Mouse (Mus musculus) ES-Bruce4 (cell line): Measurements from ENCODE around the gene Sfxn5. TPM values are rescaled to one million over a fixed set of nuclear protein-coding genes. Genes with fewer than 3 reads are reported as not detected.

Source experiments
- H3K27ac ChIP-seq: 2 replicates; pipeline ENCODE4 v1.5.1; 2012; ENCODE audit warnings: low read length, inconsistent platforms; ENCODE audit not compliant: insufficient read depth
- H3K27me3 ChIP-seq: 2 replicates; pipeline ENCODE4 v1.6.1; 2012; ENCODE audit warnings: mild to moderate bottlenecking, low read length, inconsistent platforms; ENCODE audit not compliant: control insufficient read depth, poor library complexity, insufficient read depth, severe bottlenecking
- H3K36me3 ChIP-seq: 2 replicates; pipeline ENCODE4 v1.6.1; 2012; ENCODE audit warnings: inconsistent platforms, mild to moderate bottlenecking, low read length, moderate library complexity; ENCODE audit not compliant: control insufficient read depth, poor library complexity, insufficient read depth, severe bottlenecking
- H3K4me1 ChIP-seq: one replicate; pipeline ENCODE4 v1.8.1; 2011; ENCODE audit warnings: low read length; ENCODE audit not compliant: control insufficient read depth, insufficient read depth
- H3K4me3 ChIP-seq: 2 replicates; pipeline ENCODE4 v1.5.1; 2011; ENCODE audit warnings: low read depth, mild to moderate bottlenecking, low read length
- H3K9ac ChIP-seq: 2 replicates; pipeline ENCODE4 v1.6.1; 2012; ENCODE audit warnings: low read depth, mild to moderate bottlenecking, inconsistent platforms; ENCODE audit not compliant: poor library complexity, severe bottlenecking
- H3K9me3 ChIP-seq: replicated peaks from 2 replicates; pipeline ENCODE4 v1.6.1; 2012; ENCODE audit warnings: mild to moderate bottlenecking, low read length, inconsistent platforms; ENCODE audit not compliant: control insufficient read depth, poor library complexity, insufficient read depth, severe bottlenecking
- CTCF ChIP-seq: IDR thresholded peaks from one replicate; pipeline ENCODE4 v1.8.1; 2011; ENCODE audit warnings: low read depth, low read length
- EP300 ChIP-seq: IDR thresholded peaks from 2 replicates; pipeline ENCODE4 v1.6.1; 2011; ENCODE audit warnings: low read depth, low read length; ENCODE audit not compliant: insufficient read depth
- POLR2A ChIP-seq: IDR thresholded peaks from one replicate; pipeline ENCODE4 v1.8.1; 2011; ENCODE audit warnings: low read length; ENCODE audit not compliant: insufficient read depth
- polyA plus RNA-seq: library from polyadenylated mRNA; stranded (reverse); fragments of >200 nt; gene quantifications from 2 replicates; pipeline ENCODE4 v1.2.4, GENCODE M21; 2011; ENCODE audit warnings: low read depth; ENCODE audit not compliant: missing spikeins, insufficient read depth, insufficient read length

Sfxn5 gene
- polyA plus RNA-seq, 1 experiment: 6.0 TPM

DNA sequence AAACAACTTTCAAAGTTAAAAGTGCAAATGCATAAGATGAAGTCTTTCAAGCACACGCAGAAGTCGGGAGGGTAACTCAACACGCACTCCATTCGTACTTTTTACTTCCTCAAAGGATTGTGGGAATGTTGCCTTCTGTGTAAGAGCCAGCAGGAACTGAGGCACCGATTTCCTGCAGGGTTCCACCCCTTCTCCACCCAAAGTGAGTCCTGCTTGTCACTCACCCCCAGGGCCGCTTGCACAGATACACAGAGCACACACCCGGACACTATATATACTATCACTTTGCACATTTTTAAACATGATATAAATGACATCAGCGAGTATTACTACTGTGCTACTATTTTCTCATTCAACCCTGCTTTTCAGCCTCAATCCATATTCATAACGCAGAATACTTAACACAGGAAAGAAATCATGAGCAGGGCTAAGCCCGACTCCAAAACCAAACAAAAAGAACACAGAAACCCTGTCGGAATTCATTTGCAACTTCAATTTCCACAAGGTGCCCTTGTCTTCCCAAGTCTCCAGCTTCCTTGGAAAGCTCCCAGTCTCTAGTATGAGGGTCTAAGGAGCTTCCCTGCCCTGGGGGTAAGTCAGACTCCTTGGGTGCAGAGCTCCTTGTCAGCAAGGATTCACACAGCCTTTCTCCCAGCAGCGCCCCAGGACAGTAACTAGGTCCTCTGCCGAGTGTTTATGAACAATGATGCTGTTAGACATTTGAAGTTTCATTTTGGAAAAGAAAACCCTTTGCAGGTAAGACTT, 46.8 kb downstream of the Sfxn5 start:
- Histone ChIP-seq H3K9me3 (no peaks in the 10 kb centered on the region), H3K36me3 (no peaks in the 10 kb centered on the region), H3K4me3 (no peak overlapping the region), H3K9ac (no peak overlapping the region), H3K27ac (peak overlapping the region; percentile 90), H3K27me3 (no peaks in the 10 kb centered on the region), H3K4me1 (peaks cover 9% of the 10 kb centered on the region)
- TF ChIP-seq EP300 (peak; percentile 86), CTCF (no peak)

DNA sequence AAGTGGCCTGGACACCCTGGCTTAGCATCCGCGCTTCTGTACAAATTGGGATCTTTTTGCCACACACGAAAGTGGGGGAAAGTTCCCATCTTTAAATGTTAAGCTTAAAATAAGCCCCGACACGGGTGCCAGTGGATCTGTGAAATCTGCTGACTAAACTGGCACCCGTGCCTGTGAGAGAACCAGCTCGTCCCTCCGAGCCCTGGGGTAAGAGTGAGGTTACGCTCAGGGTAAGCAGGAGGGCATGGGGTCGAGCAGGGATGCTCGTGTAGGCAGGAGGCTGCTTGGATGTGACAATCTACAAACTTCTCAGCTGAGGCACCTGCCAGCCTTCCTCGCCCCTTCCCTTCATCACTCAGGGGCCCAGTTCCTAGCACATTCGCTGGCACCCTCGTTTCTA, 52.4 kb downstream of the Sfxn5 start:
- no peak overlapping the region for H3K4me3 ChIP-seq
- no peak overlapping the region for H3K27ac ChIP-seq
- no peaks in the 10 kb centered on the region for H3K36me3 ChIP-seq
- no peaks in the 10 kb centered on the region for H3K27me3 ChIP-seq
- H3K9ac ChIP-seq: no peak overlapping the region
- H3K9me3 ChIP-seq: no peaks in the 10 kb centered on the region
- no peak for TF ChIP-seq CTCF
- no peak for TF ChIP-seq EP300
- TF ChIP-seq POLR2A: no peak
- H3K4me1 ChIP-seq: peaks cover 2% of the 10 kb centered on the region

DNA sequence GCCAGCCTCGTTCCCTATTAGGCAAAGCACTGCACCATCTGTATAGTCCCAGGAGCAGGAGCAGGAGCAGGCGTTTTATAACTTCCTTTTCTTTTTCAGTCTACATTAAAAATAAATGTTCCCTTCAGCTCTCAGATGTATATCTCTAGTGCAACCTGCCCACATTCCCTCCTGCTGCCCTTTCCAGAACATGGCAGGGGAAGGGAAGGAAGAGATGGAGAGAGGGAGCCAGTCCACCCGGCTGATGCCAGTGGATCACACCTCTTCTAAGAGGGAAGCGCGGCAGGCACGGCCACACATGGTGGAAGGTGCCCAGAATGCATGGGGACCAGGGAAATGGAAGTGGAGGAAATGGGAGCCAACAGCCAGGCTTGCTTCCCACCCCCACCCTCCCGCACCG, 56.7 kb downstream of the Sfxn5 start:
- no peak overlapping the region for H3K9ac ChIP-seq
- TF ChIP-seq EP300: no peak
- TF ChIP-seq CTCF: no peak
- no peak for TF ChIP-seq POLR2A
- no peaks in the 10 kb centered on the region for H3K27me3 ChIP-seq
- no peak overlapping the region for H3K4me3 ChIP-seq
- peaks cover under 1% of the 10 kb centered on the region for H3K4me1 ChIP-seq
- no peak overlapping the region for H3K27ac ChIP-seq
- H3K9me3 ChIP-seq: no peaks in the 10 kb centered on the region
- no peaks in the 10 kb centered on the region for H3K36me3 ChIP-seq

DNA sequence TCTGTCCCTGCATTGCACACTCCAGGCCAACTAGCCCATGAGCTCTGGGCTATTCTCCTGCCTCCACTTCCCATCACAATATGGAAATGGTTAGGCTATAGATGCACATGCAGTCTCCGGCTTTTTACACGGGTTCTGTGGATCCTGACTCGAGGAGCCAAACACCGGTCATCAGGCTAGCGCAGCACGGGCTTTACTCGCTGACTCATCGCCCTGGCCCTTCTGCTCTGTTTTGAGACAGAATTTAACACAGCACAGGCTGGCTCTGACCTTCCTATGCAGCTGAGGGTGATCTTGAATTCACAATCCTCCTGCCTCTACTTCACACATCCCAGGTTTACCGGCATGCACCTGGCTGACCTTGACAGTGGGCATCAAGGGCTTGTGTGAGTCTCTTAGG, 60.8 kb downstream of the Sfxn5 start:
- no peaks in the 10 kb centered on the region for H3K36me3 ChIP-seq
- no peak overlapping the region for H3K4me3 ChIP-seq
- H3K27ac ChIP-seq: no peak overlapping the region
- H3K9ac ChIP-seq: no peak overlapping the region
- TF ChIP-seq EP300 (no peak), CTCF (no peak), POLR2A (no peak)
- H3K27me3 ChIP-seq: no peaks in the 10 kb centered on the region
- no peaks in the 10 kb centered on the region for H3K9me3 ChIP-seq
- no peaks in the 10 kb centered on the region for H3K4me1 ChIP-seq

DNA sequence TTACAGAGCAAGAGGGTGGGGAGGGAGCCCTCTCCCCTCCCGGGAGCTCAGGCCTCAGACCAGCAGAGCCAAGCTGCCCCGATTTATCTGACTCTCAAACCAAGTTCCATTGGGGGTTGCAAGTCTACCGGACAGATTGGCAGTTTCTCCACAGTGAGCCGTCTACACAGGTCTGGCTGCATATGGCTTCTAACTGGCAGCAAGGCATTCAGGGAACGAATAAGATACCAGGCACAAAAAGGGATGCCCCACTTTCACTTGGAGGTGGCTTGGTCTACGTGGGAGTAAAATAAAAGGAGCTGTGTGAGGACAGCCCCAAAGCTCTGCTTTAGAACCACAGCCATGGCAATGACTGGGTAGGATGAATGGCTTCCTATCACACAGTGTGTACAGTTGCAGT, 67.2 kb downstream of the Sfxn5 start:
- H3K9ac ChIP-seq: no peak overlapping the region
- peaks cover 2% of the 10 kb centered on the region for H3K4me1 ChIP-seq
- H3K36me3 ChIP-seq: no peaks in the 10 kb centered on the region
- H3K27me3 ChIP-seq: no peaks in the 10 kb centered on the region
- no peaks in the 10 kb centered on the region for H3K9me3 ChIP-seq
- no peak for TF ChIP-seq POLR2A
- TF ChIP-seq EP300: no peak
- no peak for TF ChIP-seq CTCF
- no peak overlapping the region for H3K27ac ChIP-seq
- no peak overlapping the region for H3K4me3 ChIP-seq

DNA sequence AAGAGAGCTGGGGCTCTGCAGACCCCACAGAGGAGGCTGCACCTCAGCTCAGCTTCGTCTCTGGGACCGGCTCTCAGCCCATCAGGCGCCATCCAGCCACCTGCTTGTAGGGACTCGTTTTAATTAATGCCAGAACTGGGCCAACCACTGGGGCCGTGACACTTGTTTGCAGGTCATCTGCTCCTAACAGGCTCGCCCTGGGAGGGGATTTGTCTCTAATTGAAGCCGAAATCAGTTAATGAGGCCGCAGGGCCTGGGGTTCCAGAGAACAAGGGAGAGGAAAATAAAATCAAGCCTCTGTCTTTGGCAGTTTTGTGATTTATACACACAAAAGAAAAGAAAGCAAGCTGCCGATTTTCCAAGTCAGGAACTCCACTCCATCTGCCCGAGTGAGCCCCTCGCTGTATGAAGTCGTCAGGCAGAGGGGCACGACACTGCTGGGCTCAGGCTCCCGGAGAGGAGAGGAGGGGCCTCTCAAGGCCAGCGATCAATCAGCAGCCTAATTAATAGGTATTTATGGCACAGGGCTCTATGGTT, 68.2 kb downstream of the Sfxn5 start:
- Histone ChIP-seq H3K4me1 (peaks cover 2% of the 10 kb centered on the region), H3K27me3 (no peaks in the 10 kb centered on the region), H3K9ac (no peak overlapping the region), H3K4me3 (no peak overlapping the region), H3K27ac (no peak overlapping the region), H3K9me3 (no peaks in the 10 kb centered on the region), H3K36me3 (no peaks in the 10 kb centered on the region)
- TF ChIP-seq EP300 (no peak), CTCF (no peak), POLR2A (no peak)
